ENCODE assay signal across 8 mouse cellular contexts in the genomic region with DNA sequence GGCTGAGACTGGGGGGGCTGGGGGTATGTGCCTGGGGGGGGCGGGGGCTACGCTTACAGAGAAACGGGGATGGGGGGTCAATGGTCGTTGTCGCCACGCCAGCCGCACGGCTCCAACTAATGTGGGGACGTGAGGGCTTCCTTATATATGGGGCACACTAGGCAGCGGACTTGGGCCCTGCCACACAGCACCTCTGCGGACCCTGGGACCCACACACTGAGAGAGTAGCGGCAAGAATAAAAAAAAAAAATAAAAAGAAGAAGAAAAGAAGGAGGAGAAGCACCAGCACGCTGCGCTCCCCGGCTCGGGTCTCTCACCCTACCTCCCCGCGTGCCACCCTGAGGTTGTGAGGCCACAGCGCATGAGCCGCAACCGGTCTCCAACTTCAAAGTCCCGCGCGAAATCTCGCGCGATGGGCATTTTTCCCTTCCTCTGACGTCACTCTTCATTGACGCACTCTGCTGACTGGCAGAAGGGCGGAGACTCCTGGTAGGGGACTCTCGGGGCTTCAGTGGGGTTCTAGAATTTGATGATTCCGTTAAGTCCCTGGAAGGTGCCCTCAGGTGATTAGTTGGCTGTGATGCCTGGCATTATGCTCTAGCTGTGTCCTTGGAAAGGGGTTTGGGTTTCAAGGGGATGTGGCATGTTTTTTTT. TPM values are rescaled to one million over a fixed set of nuclear protein-coding genes. Genes with fewer than 3 reads are reported as not detected.
DNase-seq lines count a peak whose midpoint lies in the region; ATAC-seq and TF ChIP-seq lines count a peak whose summit lies in the region.

No protein-coding gene starts in this region.

- peak overlapping the region; percentile 76 for H3K4me3 ChIP-seq in bone marrow macrophage, adult 2 months (ENCODE audit: insufficient read depth, low read length)
- peak overlapping the region; percentile 70 for H3K4me3 ChIP-seq in embryonic fibroblast, embryonic 13.5 days (ENCODE audit: insufficient read depth, low read length)
- peak overlapping the region; percentile 68 for H3K4me3 ChIP-seq in heart, embryonic 10.5 days
- H3K4me3 ChIP-seq in kidney, embryonic 15.5 days (replicated peaks): peak overlapping the region; percentile 58

- ATAC-seq in kidney, embryonic 15.5 days (replicated peaks; ENCODE audit: low FRiP score): peak; percentile 90
- ATAC-seq in monocyte, adult 5-6 weeks (replicated peaks; ENCODE audit: insufficient number of reproducible peaks, low FRiP score, low TSS enrichment, poor library complexity, severe bottlenecking): peak; percentile 88

- no peak for TF ChIP-seq POLR2A in bone marrow macrophage, adult 2 months (IDR thresholded peaks at IDR 0.05; ENCODE audit: borderline replicate concordance, low read depth, low read length)
- TF ChIP-seq POLR2A in embryonic fibroblast, embryonic 13.5 days (IDR thresholded peaks at IDR 0.05; ENCODE audit: low read depth, low read length): peak; percentile 91

- 19% methylated on average over 31 of the region's 32 CpGs for WGBS in heart, embryonic 10.5 days
- WGBS in kidney, embryonic 15.5 days: 24% methylated on average over 31 of the region's 32 CpGs

- peaks cover 11% of the 10 kb centered on the region for H3K4me1 ChIP-seq in bone marrow macrophage, adult 2 months (ENCODE audit: control insufficient read depth, insufficient read depth, low read length)
- H3K4me1 ChIP-seq in embryonic fibroblast, embryonic 13.5 days (ENCODE audit: control insufficient read depth, insufficient read depth, low read length): no peaks in the 10 kb centered on the region
- no peaks in the 10 kb centered on the region for H3K4me1 ChIP-seq in heart, embryonic 10.5 days
- H3K4me1 ChIP-seq in kidney, embryonic 15.5 days: peaks cover 7% of the 10 kb centered on the region; the same call in 1 of the 2 replicates

- no peaks in the 10 kb centered on the region for H3K36me3 ChIP-seq in heart, embryonic 10.5 days
- H3K36me3 ChIP-seq in kidney, embryonic 15.5 days: no peaks in the 10 kb centered on the region

- peak overlapping the region; percentile 55 for H3K9ac ChIP-seq in kidney, embryonic 15.5 days

- peak overlapping the region; percentile 71 for H3K4me2 ChIP-seq in kidney, embryonic 15.5 days

- H3K27ac ChIP-seq in bone marrow macrophage, adult 2 months (ENCODE audit: insufficient read depth, low read depth, low read length): peak overlapping the region; percentile 55
- H3K27ac ChIP-seq in embryonic fibroblast, embryonic 13.5 days (ENCODE audit: insufficient read depth, low read length): peak overlapping the region; percentile 57; the same call in 1 of the 2 replicates
- H3K27ac ChIP-seq in heart, embryonic 10.5 days: peak overlapping the region; percentile 87
- H3K27ac ChIP-seq in kidney, embryonic 15.5 days: peak overlapping the region; percentile 66

- TF ChIP-seq CTCF in bone marrow macrophage, adult 2 months (IDR thresholded peaks at IDR 0.05; ENCODE audit: low read depth, low read length): no peak
- TF ChIP-seq CTCF in embryonic fibroblast, embryonic 13.5 days (IDR thresholded peaks at IDR 0.05; ENCODE audit: borderline replicate concordance, insufficient read depth, low read length): no peak

- no peaks in the 10 kb centered on the region for H3K9me3 ChIP-seq in heart, embryonic 10.5 days
- H3K9me3 ChIP-seq in kidney, embryonic 15.5 days (replicated peaks): no peaks in the 10 kb centered on the region

- no peaks in the 10 kb centered on the region for H3K27me3 ChIP-seq in heart, embryonic 10.5 days (ENCODE audit: insufficient read depth, poor library complexity, severe bottlenecking)
- H3K27me3 ChIP-seq in kidney, embryonic 15.5 days: no peaks in the 10 kb centered on the region

- DNase-seq in A20 (ENCODE audit: low read depth, low spot score) (peak; percentile 93), liver (peak; percentile 90)
- peak; percentile 94 for DNase-seq in heart, embryonic 10.5 days (ENCODE audit: low spot score)
- peak; percentile 88 to 92 for DNase-seq in spleen, postnatal 4 days (ENCODE audit: low spot score in 2 of 2)

RNA-seq across cellular contexts. Expression of gene Nkrf, which starts 0.5 kb away (rescaled TPM):
- 1.9 and 3.2 TPM in 2 replicates for polyA plus RNA-seq in bone marrow macrophage, adult 2 months (2012; ENCODE audit: insufficient read depth, insufficient read length, missing spikeins)
- polyA plus RNA-seq in embryonic fibroblast, embryonic 13.5 days (2011; ENCODE audit: insufficient read length, low read depth, missing spikeins): 6.6 and 8.0 TPM in 2 replicates
- polyA plus RNA-seq in heart, embryonic 10.5 days (2016; fragmentation: Nextera tagmentation; extraction: Ambion mirVana): 1.2 and 1.9 TPM in 2 replicates
- 1.3 and 1.7 TPM in 2 replicates for polyA plus RNA-seq in kidney, embryonic 15.5 days (2015; fragmentation: Nextera tagmentation; extraction: Ambion mirVana)
- total RNA-seq in monocyte, adult 5-6 weeks (2017): 2.1 to 7.4 TPM (median 5.8 TPM) in 3 replicates

RNA-seq across cellular contexts. Expression of gene C330007P06Rik, which starts 29.3 kb away (rescaled TPM):
- polyA plus RNA-seq in bone marrow macrophage, adult 2 months (2012; ENCODE audit: insufficient read depth, insufficient read length, missing spikeins): 38.2 and 42.6 TPM in 2 replicates
- polyA plus RNA-seq in embryonic fibroblast, embryonic 13.5 days (2011; ENCODE audit: insufficient read length, low read depth, missing spikeins): 43.8 and 52.9 TPM in 2 replicates
- 21.9 and 26.5 TPM in 2 replicates for polyA plus RNA-seq in heart, embryonic 10.5 days (2016; fragmentation: Nextera tagmentation; extraction: Ambion mirVana)
- 30.9 and 32.9 TPM in 2 replicates for polyA plus RNA-seq in kidney, embryonic 15.5 days (2015; fragmentation: Nextera tagmentation; extraction: Ambion mirVana)
- 62.8 to 68.6 TPM (median 66.6 TPM) in 3 replicates for total RNA-seq in monocyte, adult 5-6 weeks (2017)

RNA-seq across cellular contexts. Expression of gene Ube2a, which starts 29.5 kb away (rescaled TPM):
- polyA plus RNA-seq in bone marrow macrophage, adult 2 months (2012; ENCODE audit: insufficient read depth, insufficient read length, missing spikeins): 72.7 and 93.4 TPM in 2 replicates
- polyA plus RNA-seq in embryonic fibroblast, embryonic 13.5 days (2011; ENCODE audit: insufficient read length, low read depth, missing spikeins): 60.2 and 65.7 TPM in 2 replicates
- polyA plus RNA-seq in heart, embryonic 10.5 days (2016; fragmentation: Nextera tagmentation; extraction: Ambion mirVana): 122 and 126 TPM in 2 replicates
- 103 and 118 TPM in 2 replicates for polyA plus RNA-seq in kidney, embryonic 15.5 days (2015; fragmentation: Nextera tagmentation; extraction: Ambion mirVana)
- 21.9 to 37.5 TPM (median 22.4 TPM) in 3 replicates for total RNA-seq in monocyte, adult 5-6 weeks (2017)

Comparison
In these comparisons a context has a peak if more than half of its experiments do, and no peak if none do; other contexts are left out.
1. Peak in every context shown above with its lines: DNase-seq, ATAC-seq, H3K4me3 ChIP-seq and H3K27ac ChIP-seq.